Mouse (Mus musculus): ENCODE results near the gene Xrcc4.
"Not testable (repeated sequence)": the region's sequence is repeated elsewhere in the genome, so short reads cannot be mapped to it uniquely, and the experiment has no call there.

Xrcc4 gene

GRCm38 (mm10) chr13:90088962-90089824, at the start of gene Xrcc4, which contains the start of gene Tmem167:
Xrcc4 (minus strand) TSS chr13:90089608.
Tmem167 (plus strand) TSS chr13:90089123.
- peak; percentile 96 for DNase-seq

- peak; percentile 2 for DNase-seq
Measured at GRCm38 (mm10) chr13:90136156-90136910, 46.9 kb upstream of the Xrcc4 start.

GRCm38 (mm10) chr13:90111681-90112080, 22.3 kb upstream of the Xrcc4 start:
- no peak for DNase-seq

GRCm38 (mm10) chr13:90108746-90109145, 19.3 kb upstream of the Xrcc4 start:
- DNase-seq, result not testable (repeated sequence)

- DNase-seq, result no peak
Measured at GRCm38 (mm10) chr13:90106139-90106538, 16.7 kb upstream of the Xrcc4 start.

- no peak for DNase-seq
Measured at GRCm38 (mm10) chr13:90101514-90101913, 12.1 kb upstream of the Xrcc4 start.

GRCm38 (mm10) chr13:90089825-90090183, 396 bp upstream of the Xrcc4 start:
- no peak for DNase-seq

- no peak for DNase-seq
Measured at GRCm38 (mm10) chr13:90061877-90062276, 27.5 kb downstream of the Xrcc4 start.

GRCm38 (mm10) chr13:90052408-90052807, 37.0 kb downstream of the Xrcc4 start:
- DNase-seq, result no peak

GRCm38 (mm10) chr13:90051735-90052134, 37.7 kb downstream of the Xrcc4 start:
- no peak for DNase-seq

- no peak for DNase-seq
Measured at GRCm38 (mm10) chr13:90039613-90040012, 49.8 kb downstream of the Xrcc4 start.

GRCm38 (mm10) chr13:90032977-90033376, 56.4 kb downstream of the Xrcc4 start:
- no peak for DNase-seq

- no peak for DNase-seq
Measured at GRCm38 (mm10) chr13:90032523-90032922, 56.9 kb downstream of the Xrcc4 start.

GRCm38 (mm10) chr13:90030911-90031310, 58.5 kb downstream of the Xrcc4 start:
- DNase-seq, result no peak

GRCm38 (mm10) chr13:90012620-90013019, 76.8 kb downstream of the Xrcc4 start:
- DNase-seq, result no peak

- no peak for DNase-seq
Measured at GRCm38 (mm10) chr13:90012198-90012597, 77.2 kb downstream of the Xrcc4 start.

- no peak for DNase-seq
Measured at GRCm38 (mm10) chr13:90011129-90011528, 78.3 kb downstream of the Xrcc4 start.

- DNase-seq, result no peak
Measured at GRCm38 (mm10) chr13:90009786-90010185, 79.6 kb downstream of the Xrcc4 start.

- DNase-seq, result no peak
Measured at GRCm38 (mm10) chr13:90005561-90005960, 83.8 kb downstream of the Xrcc4 start.

GRCm38 (mm10) chr13:89997531-89997930, 91.9 kb downstream of the Xrcc4 start:
- DNase-seq, result no peak

- DNase-seq, result no peak
Measured at GRCm38 (mm10) chr13:89986087-89986486, 103.3 kb downstream of the Xrcc4 start.

- DNase-seq, result no peak
Measured at GRCm38 (mm10) chr13:89970940-89971339, 118.5 kb downstream of the Xrcc4 start.

- no peak for DNase-seq
Measured at GRCm38 (mm10) chr13:89968671-89969070, 120.7 kb downstream of the Xrcc4 start.

- no peak for DNase-seq
Measured at GRCm38 (mm10) chr13:89944354-89944753, 145.1 kb downstream of the Xrcc4 start.
